Mouse (Mus musculus) CD4-positive, CD25-positive, alpha-beta regulatory T cell (primary cell): Measurements from ENCODE around the gene Glyctk. TPM values are rescaled to one million over a fixed set of nuclear protein-coding genes. Genes with fewer than 3 reads are reported as not detected.

Source experiments
- polyA plus RNA-seq: library from polyadenylated mRNA; unstranded; fragments of 100-300 nt; shearing (Covaris generic); gene quantifications from one replicate; pipeline ENCODE4 v1.2.1, GENCODE M21; 2017

Glyctk gene
- polyA plus RNA-seq: 8.1 TPM

DNA sequence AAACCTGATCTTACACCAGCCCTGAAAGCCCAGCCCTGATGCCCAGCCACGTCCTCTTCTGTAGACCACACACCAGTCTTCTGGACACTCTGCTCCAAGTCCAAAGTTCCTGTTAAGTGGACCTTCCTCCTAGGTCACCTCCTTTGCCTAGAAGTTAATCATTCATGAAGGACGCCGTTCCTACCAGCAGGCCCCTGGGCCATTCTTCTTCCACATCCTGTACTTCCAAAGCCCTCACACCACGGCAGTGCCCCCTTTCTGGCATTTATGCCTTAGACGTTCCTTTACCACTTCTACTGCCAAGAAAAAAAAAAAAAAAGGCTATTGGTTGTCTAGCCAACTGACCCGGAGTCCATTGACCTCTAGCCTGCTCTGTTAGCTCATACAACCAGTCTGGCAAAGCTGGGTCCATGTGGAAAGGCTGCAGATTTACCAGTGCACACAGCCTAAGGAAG is at the start of gene Glyctk:
TSS of gene Glyctk (minus strand) at position 102 of the 455 bp plus-strand sequence.

DNA sequence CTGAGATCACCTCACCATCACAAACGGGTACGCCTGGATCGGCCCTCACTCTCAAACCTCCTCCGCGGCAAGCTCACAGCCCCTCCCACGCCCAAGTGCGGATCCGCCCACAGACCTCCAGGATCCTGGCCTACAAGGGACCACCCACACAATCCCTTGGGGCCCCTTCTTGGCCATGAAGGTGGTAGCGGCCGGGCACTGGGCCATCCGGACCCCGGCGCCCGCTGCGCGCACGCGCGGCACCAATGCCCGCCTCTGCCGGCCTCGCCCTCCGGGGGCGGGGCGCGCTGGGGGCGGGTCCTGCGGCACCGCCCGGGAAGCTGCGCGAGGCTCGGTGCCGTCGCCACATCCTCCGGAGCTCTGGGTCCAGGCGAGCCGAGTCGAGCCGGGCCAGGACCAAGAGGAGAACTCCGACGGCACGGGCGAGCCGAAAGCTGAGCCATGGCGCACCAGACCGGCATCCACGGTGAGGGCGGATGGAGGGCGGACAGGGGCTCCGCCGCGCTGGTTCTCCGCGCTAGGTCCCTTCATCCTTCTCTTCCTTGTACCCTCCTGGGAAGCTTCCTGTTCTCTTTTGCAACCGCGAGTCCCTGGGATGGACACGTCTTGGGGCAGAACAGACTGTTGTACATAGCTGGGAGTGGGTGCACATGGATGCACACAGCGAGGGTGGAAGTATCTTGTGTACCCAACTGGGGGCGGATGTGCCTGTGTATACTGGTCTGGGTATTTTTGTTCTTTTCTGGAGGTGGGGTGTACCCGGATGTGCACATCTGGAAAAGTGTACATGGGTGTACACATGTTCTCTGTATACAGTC is 45.1 kb upstream of the Glyctk start, which contains the start of gene Twf2:
TSS of gene Twf2 (plus strand) at position 290 of the 818 bp plus-strand sequence.

DNA sequence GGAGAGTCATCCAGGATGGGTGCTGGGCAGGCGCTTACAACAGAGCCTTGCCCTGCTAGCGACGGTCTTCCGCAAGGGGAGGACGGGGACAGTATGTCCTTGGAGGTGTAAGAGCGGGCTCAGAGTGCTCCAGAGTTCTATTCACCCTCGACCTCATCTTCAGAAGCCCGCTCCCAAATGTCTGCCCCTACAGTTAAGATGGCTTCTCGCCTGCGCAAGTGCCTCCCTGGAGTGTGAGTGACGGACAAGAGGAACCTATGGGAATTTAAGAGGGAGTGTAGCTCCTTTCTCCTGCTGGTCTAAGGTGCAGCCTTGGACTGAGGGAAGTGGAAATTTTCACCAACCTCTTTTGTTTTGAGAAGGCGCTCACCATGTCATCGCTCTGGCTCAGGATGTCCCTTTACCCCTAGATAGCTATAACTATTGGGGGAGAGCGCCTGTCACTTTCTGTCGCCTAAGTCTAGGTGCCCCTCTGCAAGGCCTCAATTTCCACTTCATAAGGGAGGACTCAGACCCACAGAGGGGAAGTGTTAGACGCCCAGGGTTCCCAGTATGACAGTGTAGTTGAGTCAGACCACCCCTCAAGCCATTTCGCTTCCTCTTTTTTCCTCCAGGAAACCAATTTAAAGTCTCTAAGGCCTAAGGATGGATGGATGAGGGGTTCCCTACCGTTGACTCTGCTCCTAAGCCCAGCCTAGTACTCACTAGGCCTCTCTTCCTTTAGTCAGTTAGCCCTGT is 41.8 kb upstream of the Glyctk start, which contains the start of gene Ppm1m:
TSS of gene Ppm1m (minus strand) at position 212 of the 738 bp plus-strand sequence.

DNA sequence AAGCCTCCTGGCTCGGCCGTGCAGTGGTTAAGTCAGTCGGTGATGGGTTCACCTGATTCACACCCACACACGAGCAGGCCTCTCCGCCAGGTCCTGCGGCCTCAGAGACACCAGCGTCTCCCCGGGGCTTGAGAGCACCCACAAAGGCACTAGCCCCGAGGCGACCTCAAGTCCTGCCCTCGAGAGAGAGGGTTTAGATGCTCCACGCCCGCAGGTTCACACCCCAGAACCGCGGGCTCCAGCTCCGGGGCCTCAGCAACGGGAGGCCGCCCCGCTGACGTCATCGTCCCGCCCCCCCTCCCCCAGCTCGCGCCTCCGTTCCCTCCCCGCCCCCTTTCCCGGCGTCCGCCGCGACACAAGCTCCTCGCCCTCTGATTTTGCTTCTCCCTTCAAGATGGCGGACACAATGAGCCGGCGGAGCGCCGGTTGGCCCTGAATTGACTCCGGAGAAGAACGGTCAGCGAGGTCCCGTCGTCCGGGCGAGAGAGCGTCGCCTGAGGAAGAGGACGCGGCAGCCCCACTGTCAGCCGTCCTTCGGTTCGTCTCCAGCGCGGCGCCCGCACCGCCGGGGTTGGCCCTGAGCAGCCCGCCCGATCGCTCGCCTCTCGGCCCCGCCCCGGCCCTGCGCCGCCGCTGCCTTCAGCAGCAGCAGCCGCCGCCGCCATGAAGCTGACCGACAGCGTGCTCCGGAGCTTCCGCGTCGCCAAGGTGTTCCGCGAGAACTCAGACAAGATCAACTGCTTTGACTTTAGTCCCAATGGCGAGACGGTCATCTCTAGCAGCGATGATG is 12.8 kb upstream of the Glyctk start, which contains the start of gene Wdr82:
TSS of gene Wdr82 (plus strand) at position 373 of the 790 bp plus-strand sequence.

Other genes starting within 250 kb of the Glyctk start
- gene Col6a5, start 197.5 kb downstream of the Glyctk start, polyA plus RNA-seq: 0.02 TPM
- 0.34 TPM for gene Col6a4, start 61.4 kb downstream of the Glyctk start, polyA plus RNA-seq
- gene Wdr82, start 12.8 kb upstream of the Glyctk start, polyA plus RNA-seq: 118 TPM
- gene Ppm1m, start 41.6 kb upstream of the Glyctk start, polyA plus RNA-seq: 114 TPM
- gene Twf2, start 45.0 kb upstream of the Glyctk start, polyA plus RNA-seq: 317 TPM
- gene Tlr9, start 64.5 kb upstream of the Glyctk start, polyA plus RNA-seq: not detected
- gene Alas1, start 90.5 kb upstream of the Glyctk start, polyA plus RNA-seq: 48.2 TPM
- gene Poc1a, start 122.9 kb upstream of the Glyctk start, polyA plus RNA-seq: 4.1 TPM
- gene Dusp7, start 210.5 kb upstream of the Glyctk start, polyA plus RNA-seq: 64.0 TPM